Mouse (Mus musculus) midbrain, embryonic 15.5 days (tissue): ENCODE data around the gene Gm11146. TPM values are rescaled to one million over a fixed set of nuclear protein-coding genes. Genes with fewer than 3 reads are reported as not detected.

Experiments used
- ATAC-seq: fragments of 200-750 bp; cut with Nextera tagmentation; replicated peaks from 2 replicates; pipeline ENCODE4 v1.8.0; 2017; ENCODE audit warnings: moderate TSS enrichment
- H3K27ac ChIP-seq: fragments of 300-500 bp; sonication (generic); 2 replicates; pipeline ENCODE4 v1.5.1; 2015; ENCODE audit warnings: mild to moderate bottlenecking, inconsistent platforms
- H3K27me3 ChIP-seq: fragments of 300-500 bp; sonication (generic); replicated peaks from 2 replicates; pipeline ENCODE4 v1.6.1; 2015; ENCODE audit warnings: inconsistent platforms
- H3K36me3 ChIP-seq: fragments of 300-500 bp; sonication (generic); replicated peaks from 2 replicates; pipeline ENCODE4 v1.6.1; 2015; ENCODE audit warnings: inconsistent platforms
- H3K4me1 ChIP-seq: fragments of 300-500 bp; sonication (generic); 2 replicates; pipeline ENCODE4 v1.6.1; 2015; ENCODE audit warnings: inconsistent platforms
- H3K4me2 ChIP-seq: fragments of 300-500 bp; sonication (generic); 2 replicates; pipeline ENCODE4 v1.6.1; 2015; ENCODE audit warnings: inconsistent platforms, mild to moderate bottlenecking, moderate library complexity
- H3K4me3 ChIP-seq: fragments of 300-500 bp; sonication (generic); 2 replicates; pipeline ENCODE4 v1.5.1; 2015; ENCODE audit warnings: mild to moderate bottlenecking, inconsistent platforms
- H3K9ac ChIP-seq: fragments of 300-500 bp; sonication (generic); 2 replicates; pipeline ENCODE4 v1.6.1; 2015; ENCODE audit warnings: mild to moderate bottlenecking, inconsistent platforms
- H3K9me3 ChIP-seq: fragments of 300-500 bp; sonication (generic); 2 replicates; pipeline ENCODE4 v1.6.1; 2016; ENCODE audit warnings: inconsistent platforms
- WGBS: fragments of 180-500 bp; shearing (Covaris S2); methylation state at CpG from one replicate; pipeline ENCODE4 v1.1.7; 2015; ENCODE audit warnings: mixed read lengths; 5-methylcytosine and 5-hydroxymethylcytosine counted together
- polyA plus RNA-seq: library from polyadenylated mRNA; unstranded; fragments of >200 nt; fragmentation: Nextera tagmentation; extraction: Ambion mirVana; gene quantifications from 2 replicates; pipeline ENCODE4 v1.2.1, GENCODE M21; 2015

The Gm11146 gene
- not detected in 2 replicates for polyA plus RNA-seq

GRCm38 (mm10) chr16:77601994-77602393, at the start of gene Gm11146:
Gene Gm11146, minus strand, starts transcription at chr16:77602094.
- no peak within 1 kb of the TSS for H3K4me2 ChIP-seq
- WGBS, result 84% methylated on average over 1 of the region's 1 CpGs

DNA sequence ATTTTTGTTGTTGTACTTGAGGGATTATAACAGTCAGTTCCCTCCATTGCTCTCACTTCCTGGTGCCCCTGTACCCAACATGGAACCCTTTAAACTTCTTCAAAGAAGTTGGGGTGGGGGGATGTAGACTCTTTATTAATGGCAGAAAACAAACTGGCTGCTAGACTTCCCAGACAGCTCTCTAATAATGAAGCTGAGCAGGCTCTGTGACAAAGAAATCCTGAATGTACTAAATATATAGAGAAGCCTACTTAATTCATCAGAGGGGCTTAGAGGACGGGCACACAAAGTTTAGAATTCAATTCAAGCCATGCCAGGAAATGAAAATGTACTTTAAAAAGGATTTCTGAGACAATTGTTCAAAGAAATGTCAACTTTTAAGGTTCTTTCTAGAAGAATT, 48.7 kb upstream of the Gm11146 start:
- 22% methylated on average over 1 of the region's 1 CpGs for WGBS
- no peaks in the 10 kb centered on the region for H3K27me3 ChIP-seq
- H3K36me3 ChIP-seq, result no peaks in the 10 kb centered on the region
- H3K4me2 ChIP-seq, result no peak overlapping the region
- no peaks in the 10 kb centered on the region for H3K9me3 ChIP-seq
- ATAC-seq, result no peak
- peaks cover 21% of the 10 kb centered on the region for H3K4me1 ChIP-seq
- H3K9ac ChIP-seq, result no peak overlapping the region
- H3K4me3 ChIP-seq, result no peak overlapping the region
- peak overlapping the region; percentile 48 for H3K27ac ChIP-seq

More at GRCm38 (mm10) chr16:77601994-77602393, at the start of gene Gm11146:
- Histone ChIP-seq H3K36me3 (no peaks in the 10 kb centered on the region), H3K4me3 (no peak within 1 kb of the TSS), H3K27me3 (no peaks in the 10 kb centered on the region), H3K9me3 (no peaks in the 10 kb centered on the region), H3K9ac (no peak within 1 kb of the TSS), H3K4me1 (0 out of 2 replicates have a peak, but pooled peaks cover 3% of the 10 kb centered on the region), H3K27ac (no peak within 1 kb of the TSS)
- no peak for ATAC-seq

DNA sequence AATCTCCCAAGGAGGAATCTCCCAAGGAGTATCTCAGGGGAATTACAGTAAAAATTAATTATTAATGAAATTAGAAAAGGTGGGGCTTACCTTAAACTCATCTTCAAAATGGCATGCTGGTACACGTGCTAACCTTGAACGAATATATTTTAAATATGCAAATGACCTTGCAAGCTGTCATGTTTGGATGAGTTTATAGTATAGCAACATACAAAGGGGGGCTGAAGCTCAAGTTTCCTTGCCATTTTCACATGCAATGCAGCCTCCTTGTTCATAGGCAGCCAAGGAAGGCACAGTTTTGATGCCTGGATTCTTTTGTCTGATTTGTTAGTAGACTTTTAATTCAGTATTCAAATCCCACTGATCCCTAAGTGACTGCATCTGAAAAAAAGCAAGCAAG, 47.1 kb upstream of the Gm11146 start:
- no peak overlapping the region for H3K4me3 ChIP-seq
- H3K9ac ChIP-seq, result no peak overlapping the region
- H3K4me2 ChIP-seq, result no peak overlapping the region
- no peaks in the 10 kb centered on the region for H3K36me3 ChIP-seq
- ATAC-seq, result no peak
- H3K27ac ChIP-seq, result peak overlapping the region; percentile 80
- no peaks in the 10 kb centered on the region for H3K27me3 ChIP-seq
- 17% methylated on average over 2 of the region's 2 CpGs for WGBS
- no peaks in the 10 kb centered on the region for H3K9me3 ChIP-seq
- peaks cover 21% of the 10 kb centered on the region for H3K4me1 ChIP-seq

DNA sequence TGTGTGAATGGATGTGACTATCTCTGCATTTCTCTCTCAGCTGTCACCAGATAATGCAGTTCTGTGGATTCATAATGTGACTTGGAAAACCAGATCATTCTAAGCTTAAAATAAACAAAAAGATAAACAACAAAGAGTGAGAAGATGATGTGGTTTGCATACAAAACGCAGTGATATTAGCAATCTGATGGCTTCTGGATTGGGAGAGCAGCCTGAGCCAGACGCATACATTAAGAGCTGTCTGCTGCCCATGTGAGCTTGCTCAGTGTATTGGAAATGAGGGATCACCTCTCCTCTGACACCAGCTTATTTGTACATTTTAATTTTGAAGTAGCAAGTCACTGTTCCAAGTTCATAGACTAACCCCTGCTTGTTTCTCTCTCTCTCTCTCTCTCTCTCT, 46.3 kb upstream of the Gm11146 start:
- Histone ChIP-seq H3K4me1 (peaks cover 29% of the 10 kb centered on the region), H3K4me3 (no peak overlapping the region), H3K9me3 (no peaks in the 10 kb centered on the region), H3K36me3 (no peaks in the 10 kb centered on the region), H3K27ac (peak overlapping the region; percentile 80), H3K9ac (0 out of 2 replicates have a peak overlapping the region, but pooled peaks have one; percentile 1), H3K27me3 (no peaks in the 10 kb centered on the region), H3K4me2 (peak overlapping the region; percentile 35)
- ATAC-seq, result no peak
- 14% methylated on average over 2 of the region's 2 CpGs for WGBS

GRCm38 (mm10) chr16:77646146-77646545, 44.3 kb upstream of the Gm11146 start:
- Histone ChIP-seq H3K9me3 (no peaks in the 10 kb centered on the region), H3K27me3 (no peaks in the 10 kb centered on the region), H3K4me1 (peaks cover 34% of the 10 kb centered on the region), H3K4me2 (peak overlapping the region; percentile 51), H3K4me3 (peak overlapping the region; percentile 34), H3K36me3 (no peaks in the 10 kb centered on the region), H3K27ac (peak overlapping the region; percentile 79), H3K9ac (peak overlapping the region; percentile 41)
- no peak for ATAC-seq
- 31% methylated on average over 7 of the region's 7 CpGs for WGBS

- 15% methylated on average over 1 of the region's 1 CpGs for WGBS
- no peaks in the 10 kb centered on the region for H3K9me3 ChIP-seq
- peak overlapping the region; percentile 86 for H3K27ac ChIP-seq
- no peaks in the 10 kb centered on the region for H3K36me3 ChIP-seq
- peak overlapping the region; percentile 34 for H3K9ac ChIP-seq
- peak; percentile 28 for ATAC-seq
- H3K27me3 ChIP-seq, result no peaks in the 10 kb centered on the region
- H3K4me1 ChIP-seq, result peaks cover 31% of the 10 kb centered on the region
- peak overlapping the region; percentile 34 for H3K4me3 ChIP-seq
- peak overlapping the region; percentile 72 for H3K4me2 ChIP-seq
Observed at GRCm38 (mm10) chr16:77644976-77645375, 43.1 kb upstream of the Gm11146 start.

DNA sequence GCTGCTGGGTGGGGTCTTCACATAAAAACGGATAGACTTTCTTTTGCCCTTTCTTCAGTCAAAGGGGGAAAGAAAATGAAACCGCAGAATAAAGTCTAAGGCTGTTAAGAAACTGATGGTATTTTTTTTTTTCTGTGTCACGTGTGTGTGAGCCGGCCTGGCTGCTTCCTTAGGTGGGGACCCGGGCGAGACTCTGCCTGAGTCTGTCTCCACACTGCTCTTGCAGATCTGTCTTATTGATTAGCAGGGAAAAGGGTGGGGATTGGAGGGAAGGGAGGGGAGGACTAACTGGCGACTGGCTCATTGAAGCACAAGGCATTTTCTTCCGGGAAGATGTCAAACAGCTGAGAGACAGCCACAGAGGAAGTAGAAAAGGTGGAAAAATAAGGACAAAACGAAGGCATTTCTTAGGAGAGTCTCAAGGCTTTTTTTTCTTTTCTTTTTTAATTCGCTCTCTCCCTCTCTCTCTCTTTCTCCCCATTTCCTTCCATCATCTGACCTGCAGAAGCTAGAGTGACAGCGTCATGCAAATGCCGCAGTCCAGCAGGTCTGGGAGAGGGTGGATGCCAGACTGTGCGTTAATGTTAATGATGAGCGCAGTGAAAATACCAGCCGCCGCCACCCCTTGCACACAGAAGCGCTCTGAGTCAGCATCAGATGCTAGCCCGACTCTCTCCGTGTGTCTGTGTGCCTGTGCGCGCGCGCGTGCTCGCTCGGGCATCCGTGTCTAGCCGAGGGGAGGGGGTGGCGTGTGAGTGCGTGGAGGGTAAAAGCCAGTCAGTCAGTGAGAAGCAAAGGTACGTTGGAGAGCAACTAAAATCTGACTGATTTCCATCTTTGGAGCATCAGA, 42.2 kb upstream of the Gm11146 start:
- peak overlapping the region; percentile 44 for H3K4me3 ChIP-seq
- H3K4me2 ChIP-seq, result peak overlapping the region; percentile 72
- peak; percentile 91 for ATAC-seq
- no peaks in the 10 kb centered on the region for H3K9me3 ChIP-seq
- H3K27ac ChIP-seq, result peak overlapping the region; percentile 98
- no peaks in the 10 kb centered on the region for H3K36me3 ChIP-seq
- peaks cover 32% of the 10 kb centered on the region for H3K4me1 ChIP-seq
- peak overlapping the region; percentile 77 for H3K9ac ChIP-seq
- H3K27me3 ChIP-seq, result no peaks in the 10 kb centered on the region
- WGBS, result 1% methylated on average over 31 of the region's 31 CpGs

DNA sequence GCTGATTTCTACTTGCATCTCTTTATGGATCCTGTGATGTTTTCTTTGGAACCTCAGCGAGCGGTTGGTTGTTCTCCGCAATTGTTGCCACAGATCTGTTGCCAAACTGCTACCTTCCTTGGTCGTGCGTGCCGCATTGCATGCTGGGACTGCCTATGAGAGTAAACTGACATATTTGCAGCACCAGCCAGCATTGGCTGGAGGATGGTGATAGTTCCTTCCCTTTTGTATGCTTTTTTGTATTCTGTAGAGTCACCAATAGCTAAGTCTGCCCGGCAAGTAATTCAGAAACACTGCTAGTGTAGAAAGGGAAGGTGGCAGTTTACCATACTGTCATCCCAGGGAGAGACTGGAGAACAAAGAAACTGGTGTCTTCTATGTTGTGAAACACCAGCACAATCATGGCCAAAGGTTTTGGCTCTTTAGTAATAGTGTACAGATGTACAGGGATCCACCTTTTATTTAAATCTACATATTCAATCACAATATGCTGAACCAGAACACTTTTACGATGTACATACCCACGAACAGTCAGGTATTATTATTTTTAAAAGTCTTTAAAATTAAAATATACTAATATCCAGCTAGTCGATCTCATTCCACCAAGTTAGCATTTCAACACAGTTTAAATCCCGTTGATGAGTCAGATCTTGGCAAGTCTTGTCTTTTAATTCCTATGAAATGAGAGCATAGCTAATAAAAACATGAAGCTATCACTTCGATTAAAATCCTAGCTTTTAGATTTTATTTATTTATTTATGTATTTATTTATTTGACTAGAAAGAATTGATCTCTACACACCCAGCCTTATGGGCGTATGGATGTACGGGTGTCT, 41.4 kb upstream of the Gm11146 start:
- 53% methylated on average over 14 of the region's 14 CpGs for WGBS
- ATAC-seq, result no peak
- H3K9me3 ChIP-seq, result no peaks in the 10 kb centered on the region

DNA sequence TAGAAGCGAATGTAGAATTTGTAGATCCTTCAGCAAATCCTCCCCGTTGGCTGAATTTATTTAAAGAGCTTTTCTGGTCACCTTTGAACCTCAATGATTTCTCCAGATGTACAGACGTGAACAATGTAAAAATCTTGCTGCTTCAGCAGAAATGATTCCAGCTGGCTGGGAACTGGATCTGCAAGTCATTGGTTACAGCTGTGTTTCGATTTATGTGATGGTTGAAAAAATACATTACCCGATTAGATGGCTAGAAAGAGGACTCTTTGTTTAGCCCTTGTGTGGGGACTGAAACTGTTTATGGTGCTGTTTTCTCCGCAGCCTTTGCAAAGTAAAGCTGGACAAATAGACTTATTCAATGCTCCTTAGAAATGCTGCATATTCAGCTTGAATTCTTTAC, 34.6 kb upstream of the Gm11146 start:
- H3K9me3 ChIP-seq, result no peaks in the 10 kb centered on the region
- H3K4me1 ChIP-seq, result peaks cover 15% of the 10 kb centered on the region
- ATAC-seq, result no peak
- H3K4me3 ChIP-seq, result no peak overlapping the region
- no peaks in the 10 kb centered on the region for H3K36me3 ChIP-seq
- 0 out of 2 replicates have a peak overlapping the region, but pooled peaks have one; percentile 9 for H3K4me2 ChIP-seq
- H3K27ac ChIP-seq, result peak overlapping the region; percentile 74
- WGBS, result 20% methylated on average over 6 of the region's 6 CpGs
- H3K27me3 ChIP-seq, result no peaks in the 10 kb centered on the region
- H3K9ac ChIP-seq, result no peak overlapping the region

More for the DNA sequence above, 41.4 kb upstream of the Gm11146 start:
- H3K4me3 ChIP-seq, result peak overlapping the region; percentile 44
- H3K4me2 ChIP-seq, result peak overlapping the region; percentile 72
- H3K27me3 ChIP-seq, result no peaks in the 10 kb centered on the region
- H3K9ac ChIP-seq, result peak overlapping the region; percentile 77
- no peaks in the 10 kb centered on the region for H3K36me3 ChIP-seq
- H3K4me1 ChIP-seq, result peaks cover 26% of the 10 kb centered on the region
- H3K27ac ChIP-seq, result peak overlapping the region; percentile 98

DNA sequence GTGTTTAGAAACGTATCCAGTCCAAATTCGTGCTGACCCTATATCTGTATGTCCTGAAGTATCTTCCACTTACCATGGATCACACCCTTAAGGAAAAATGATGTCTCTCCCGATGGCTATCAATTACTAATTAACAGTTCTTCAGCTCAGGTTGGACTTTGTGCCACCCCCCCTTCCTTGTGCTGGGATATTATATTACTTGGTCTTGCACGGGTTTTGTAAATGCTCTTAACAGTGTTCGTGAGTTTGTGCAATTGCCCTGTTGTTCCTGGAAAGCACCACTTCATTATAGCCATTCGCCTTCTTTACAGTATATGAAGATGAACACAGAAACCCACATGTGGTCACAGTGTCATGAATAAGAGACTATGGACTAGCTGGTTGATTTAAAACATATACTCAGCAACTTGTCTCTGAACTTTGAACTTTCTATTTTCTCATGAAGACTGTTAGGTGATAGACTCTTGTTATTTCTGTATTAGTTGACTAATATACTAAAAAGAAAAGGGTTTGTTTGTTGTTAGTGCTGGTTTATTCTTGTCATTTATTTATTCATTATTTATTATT, 30.5 kb upstream of the Gm11146 start:
- Histone ChIP-seq H3K27me3 (no peaks in the 10 kb centered on the region), H3K4me3 (no peak overlapping the region), H3K9me3 (no peaks in the 10 kb centered on the region), H3K4me2 (no peak overlapping the region), H3K36me3 (no peaks in the 10 kb centered on the region), H3K9ac (no peak overlapping the region), H3K4me1 (peaks cover 12% of the 10 kb centered on the region), H3K27ac (no peak overlapping the region)
- ATAC-seq, result no peak
- WGBS, result 88% methylated on average over 6 of the region's 6 CpGs

DNA sequence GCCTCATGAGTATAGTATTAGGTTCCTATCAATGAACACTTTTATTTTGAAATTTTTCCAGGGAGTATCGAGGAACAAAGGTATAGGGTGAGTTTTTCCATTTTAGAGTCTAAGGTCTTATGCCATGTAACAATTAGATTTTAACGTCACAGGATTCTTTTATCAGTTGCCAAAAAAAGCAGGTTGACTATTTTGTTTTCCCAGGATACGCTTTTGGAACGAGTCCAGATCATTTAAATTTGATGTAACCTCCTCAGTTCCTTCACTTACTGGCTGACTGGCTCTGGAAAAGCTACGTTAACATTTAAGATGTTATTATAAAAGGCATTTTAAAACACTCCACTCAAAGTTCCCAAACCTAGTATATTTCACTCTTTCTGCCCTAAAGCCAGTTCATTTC, 20.8 kb upstream of the Gm11146 start:
- Histone ChIP-seq H3K27ac (no peak overlapping the region), H3K4me1 (no peaks in the 10 kb centered on the region), H3K9ac (no peak overlapping the region), H3K4me3 (no peak overlapping the region), H3K4me2 (no peak overlapping the region), H3K9me3 (0 out of 2 replicates have a peak, but pooled peaks cover 2% of the 10 kb centered on the region), H3K36me3 (no peaks in the 10 kb centered on the region), H3K27me3 (no peaks in the 10 kb centered on the region)
- no peak for ATAC-seq
- WGBS, result 53% methylated on average over 5 of the region's 5 CpGs

DNA sequence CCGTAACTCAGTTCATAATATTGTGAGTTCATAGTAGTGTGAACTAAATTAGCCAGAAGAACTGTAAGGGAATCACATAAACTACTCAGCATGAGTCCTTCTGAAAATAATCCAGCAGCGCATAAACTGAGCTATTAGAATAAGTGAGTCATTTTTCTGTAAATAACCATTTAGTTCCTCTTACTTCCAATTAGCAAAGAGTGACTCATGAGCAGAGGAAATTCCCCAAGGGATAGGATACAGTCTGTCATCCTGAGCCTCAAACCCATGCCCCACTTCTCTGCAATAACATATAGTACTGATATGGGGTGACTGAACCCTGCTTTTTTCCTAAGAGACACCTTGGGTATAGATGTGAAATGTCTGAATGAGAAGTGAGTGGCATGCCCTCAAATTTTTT, 687 bp upstream of the Gm11146 start:
- ATAC-seq, result no peak
- WGBS, result 69% methylated on average over 2 of the region's 2 CpGs
- 0 out of 2 replicates have a peak, but pooled peaks cover 3% of the 10 kb centered on the region for H3K4me1 ChIP-seq
- H3K4me2 ChIP-seq, result no peak overlapping the region
- H3K9me3 ChIP-seq, result no peaks in the 10 kb centered on the region
- no peak overlapping the region for H3K9ac ChIP-seq
- no peak overlapping the region for H3K27ac ChIP-seq
- H3K27me3 ChIP-seq, result no peaks in the 10 kb centered on the region
- no peak overlapping the region for H3K4me3 ChIP-seq
- H3K36me3 ChIP-seq, result no peaks in the 10 kb centered on the region
